Mouse (Mus musculus): Measurements from ENCODE around the gene Abcc2.

Gene Abcc2

GRCm38 (mm10) chr19:43770584-43770983 is 11.4 kb upstream of the Abcc2 start:
- ChIA-PET CTCF (interaction anchor here in 2 of 4 experiments (1.0 to 1.4 kb wide), 1 partner anchor 10 kb away, joined by 3 to 5 read pairs; no protein-coding TSS in a partner anchor), POLR2A (no interaction called here)

GRCm38 (mm10) chr19:43771499-43771969 is 10.5 kb upstream of the Abcc2 start:
- ChIA-PET CTCF (interaction anchor here in 2 of 4 experiments (0.7 to 1.4 kb wide), 2 partner anchors 11 kb away, joined by 3 to 5 read pairs; no protein-coding TSS in a partner anchor), POLR2A (no interaction called here)

- ChIA-PET CTCF (interaction anchor here in 1 of 4 experiments (0.7 kb wide), 1 partner anchor 12 kb away, joined by 3 read pairs; no protein-coding TSS in a partner anchor), POLR2A (no interaction called here)
Observed at GRCm38 (mm10) chr19:43772311-43772710, 9.7 kb upstream of the Abcc2 start.

- CTCF ChIA-PET, result interaction anchor here in 2 of 4 experiments (0.6 to 1.4 kb wide), 4 partner anchors 14 to 1048 kb away, joined by 3 to 4 read pairs (median 4); no protein-coding TSS in a partner anchor
- POLR2A ChIA-PET, result interaction anchor here in 1 of 4 experiments (0.7 kb wide), 1 partner anchor 15 kb away, joined by 5 read pairs; no protein-coding TSS in a partner anchor
Observed at GRCm38 (mm10) chr19:43775433-43775832, 6.6 kb upstream of the Abcc2 start.

GRCm38 (mm10) chr19:43776561-43776960 is 5.4 kb upstream of the Abcc2 start:
- ChIA-PET CTCF (interaction anchor here in 1 of 4 experiments (1.4 kb wide), 1 partner anchor 16 kb away, joined by 4 read pairs; no protein-coding TSS in a partner anchor), POLR2A (no interaction called here)

- POLR2A ChIA-PET, result no interaction called here
- CTCF ChIA-PET, result interaction anchor here in 3 of 4 experiments (0.6 to 1.4 kb wide), 5 partner anchors 17 to 1395 kb away, joined by 3 to 5 read pairs (median 3); no protein-coding TSS in a partner anchor
Observed at GRCm38 (mm10) chr19:43777308-43777707, 4.7 kb upstream of the Abcc2 start.

GRCm38 (mm10) chr19:43780391-43780790 is 1.6 kb upstream of the Abcc2 start:
- POLR2A ChIA-PET, result interaction anchor here in 1 of 4 experiments (0.7 kb wide), 1 partner anchor 142 kb away, joined by 6 read pairs; no protein-coding TSS in a partner anchor
- CTCF ChIA-PET, result interaction anchor here in 2 of 4 experiments (0.6 to 1.1 kb wide), 3 partner anchors 15 to 150 kb away, joined by 3 to 5 read pairs (median 4); no protein-coding TSS in a partner anchor

GRCm38 (mm10) chr19:43784761-43785160 is 2.8 kb downstream of the Abcc2 start:
- ChIA-PET CTCF (no interaction called here), POLR2A (no interaction called here)

GRCm38 (mm10) chr19:43786249-43787026 is 4.4 kb downstream of the Abcc2 start:
- ChIA-PET CTCF (no interaction called here), POLR2A (interaction anchor here in 2 of 4 experiments (0.7 to 1.0 kb wide), 2 partner anchors 9 to 123 kb away, joined by 3 to 9 read pairs; no protein-coding TSS in a partner anchor)

GRCm38 (mm10) chr19:43789817-43790216 is 7.8 kb downstream of the Abcc2 start:
- ChIA-PET CTCF (interaction anchor here in 3 of 4 experiments (0.5 to 1.2 kb wide), 3 partner anchors 15 to 172 kb away, joined by 3 to 5 read pairs (median 4); no protein-coding TSS in a partner anchor), POLR2A (interaction anchor here in 1 of 4 experiments (0.6 kb wide), 4 partner anchors 11 to 448 kb away, joined by 3 to 4 read pairs (median 3); partner anchors contain the start of gene Slc25a28)

- POLR2A ChIA-PET, result no interaction called here
- CTCF ChIA-PET, result interaction anchor here in 3 of 4 experiments (0.5 to 0.8 kb wide), 3 partner anchors 51 to 265 kb away, joined by 3 to 4 read pairs (median 3); no protein-coding TSS in a partner anchor
Observed at GRCm38 (mm10) chr19:43792537-43792936, 10.5 kb downstream of the Abcc2 start.

GRCm38 (mm10) chr19:43793951-43794350 is 12.0 kb downstream of the Abcc2 start:
- ChIA-PET POLR2A (no interaction called here), CTCF (interaction anchor here in 2 of 4 experiments (0.6 to 1.0 kb wide), 2 partner anchors 105 to 165 kb away, joined by 3 to 4 read pairs; no protein-coding TSS in a partner anchor)

- POLR2A ChIA-PET, result interaction anchor here in 1 of 4 experiments (0.8 to 1.3 kb wide), 3 partner anchors 9 to 38 kb away, joined by 3 read pairs; no protein-coding TSS in a partner anchor
Observed at GRCm38 (mm10) chr19:43795511-43795910, 13.5 kb downstream of the Abcc2 start.

GRCm38 (mm10) chr19:43797216-43797615 is 15.2 kb downstream of the Abcc2 start:
- CTCF ChIA-PET, result interaction anchor here in 1 of 4 experiments (1.2 kb wide), 1 partner anchor 37 kb away, joined by 3 read pairs; no protein-coding TSS in a partner anchor
- POLR2A ChIA-PET, result interaction anchor here in 2 of 4 experiments (0.8 to 1.3 kb wide), 2 partner anchors 122 kb away, joined by 3 to 4 read pairs; partner anchors contain the start of gene Slc25a28 (in 2 of the 2)

More at GRCm38 (mm10) chr19:43795511-43795910, 13.5 kb downstream of the Abcc2 start:
- CTCF ChIA-PET, result interaction anchor here in 2 of 4 experiments (0.6 to 0.8 kb wide), 3 partner anchors 15 to 175 kb away, joined by 3 to 9 read pairs (median 5); no protein-coding TSS in a partner anchor

- POLR2A ChIA-PET, result no interaction called here
- CTCF ChIA-PET, result interaction anchor here in 1 of 4 experiments (0.6 kb wide), 1 partner anchor 77 kb away, joined by 3 read pairs; no protein-coding TSS in a partner anchor
Observed at GRCm38 (mm10) chr19:43801427-43802051, 19.5 kb downstream of the Abcc2 start.

- CTCF ChIA-PET, result interaction anchor here in 3 of 4 experiments (0.6 to 1.2 kb wide), 3 partner anchors 47 to 1244 kb away, joined by 3 to 4 read pairs (median 3); no protein-coding TSS in a partner anchor
- POLR2A ChIA-PET, result interaction anchor here in 2 of 4 experiments (0.5 to 0.9 kb wide), 3 partner anchors 66 to 1829 kb away, joined by 3 read pairs; no protein-coding TSS in a partner anchor
Observed at GRCm38 (mm10) chr19:43803866-43804265, 21.9 kb downstream of the Abcc2 start.

GRCm38 (mm10) chr19:43809331-43809730 is 27.3 kb downstream of the Abcc2 start:
- CTCF ChIA-PET, result interaction anchor here in 3 of 4 experiments (0.6 to 1.2 kb wide), 3 partner anchors 23 to 49 kb away, joined by 3 to 6 read pairs (median 3); no protein-coding TSS in a partner anchor

GRCm38 (mm10) chr19:43811419-43811818 is 29.4 kb downstream of the Abcc2 start:
- CTCF ChIA-PET, result no interaction called here

More at GRCm38 (mm10) chr19:43809331-43809730, 27.3 kb downstream of the Abcc2 start:
- POLR2A ChIA-PET, result interaction anchor here in 2 of 4 experiments (0.6 to 1.4 kb wide), 3 partner anchors 12 to 1249 kb away, joined by 3 to 4 read pairs (median 3); partner anchors contain the start of gene Slc25a28 (in 1 of the 2)

More at GRCm38 (mm10) chr19:43811419-43811818, 29.4 kb downstream of the Abcc2 start:
- POLR2A ChIA-PET, result no interaction called here
